Mouse (Mus musculus) olfactory bulb, adult 2 months (tissue): ENCODE data around the gene Polr2a.
A peak's percentile ranks its signal among the peaks of the same experiment; 100 is the strongest.

ENCODE experiments used
- CTCF ChIP-seq: fragments of 200-500 bp; IDR thresholded peaks from 2 replicates; pipeline ENCODE4 v1.5.1; 2012; ENCODE audit warnings: low read depth, mild to moderate bottlenecking, low read length, moderate library complexity; ENCODE audit not compliant: insufficient read depth
- POLR2A ChIP-seq: fragments of 200-500 bp; IDR thresholded peaks from 2 replicates; pipeline ENCODE4 v1.6.1; 2012; ENCODE audit warnings: mild to moderate bottlenecking, low read depth, low read length, moderate library complexity; ENCODE audit not compliant: insufficient read depth

GRCm38 (mm10) chr11:69766126-69766609 lies 7.7 kb upstream of the Polr2a start:
- TF ChIP-seq CTCF: no peak
- 0 out of 2 replicates have a peak, but pooled peaks have one; percentile 24 for TF ChIP-seq POLR2A
